Mouse (Mus musculus) lung, postnatal 0 days (tissue): ENCODE measurements around the gene Med28. TPM values are rescaled to one million over a fixed set of nuclear protein-coding genes. Genes with fewer than 3 reads are reported as not detected.

Source experiments
- ATAC-seq: fragments of 200-750 bp; cut with Nextera tagmentation; 2 replicates; pipeline ENCODE4 v1.8.0; 2017; ENCODE audit warnings: moderate library complexity
- DNase-seq: peaks from one replicate; pipeline ENCODE4 v3.0.0-alpha.2; 2016; ENCODE audit warnings: low spot score
- H3K27ac ChIP-seq: fragments of 300-500 bp; sonication (generic); 2 replicates; pipeline ENCODE4 v1.5.1; 2014; ENCODE audit warnings: antibody characterized with exemption, mild to moderate bottlenecking, low read length, mixed read lengths
- H3K27me3 ChIP-seq: fragments of 300-500 bp; sonication (generic); replicated peaks from 2 replicates; pipeline ENCODE4 v1.6.1; 2014; ENCODE audit warnings: low read length, mixed read lengths; ENCODE audit not compliant: insufficient read depth
- H3K36me3 ChIP-seq: fragments of 300-500 bp; sonication (generic); 2 replicates; pipeline ENCODE4 v1.6.1; 2014; ENCODE audit warnings: low read length, mixed read lengths; ENCODE audit not compliant: insufficient read depth
- H3K4me1 ChIP-seq: fragments of 300-500 bp; sonication (generic); 2 replicates; pipeline ENCODE4 v1.6.1; 2014; ENCODE audit warnings: antibody characterized with exemption, low read depth, low read length, mixed read lengths; ENCODE audit not compliant: insufficient read depth
- H3K4me2 ChIP-seq: fragments of 300-500 bp; sonication (generic); replicated peaks from 2 replicates; pipeline ENCODE4 v1.6.1; 2014; ENCODE audit warnings: low read depth, mild to moderate bottlenecking, low read length, moderate library complexity, mixed read lengths
- H3K4me3 ChIP-seq: fragments of 300-500 bp; sonication (generic); 2 replicates; pipeline ENCODE4 v1.5.1; 2014; ENCODE audit warnings: low read depth, low read length
- H3K9ac ChIP-seq: fragments of 300-500 bp; sonication (generic); replicated peaks from 2 replicates; pipeline ENCODE4 v1.6.1; 2014; ENCODE audit warnings: low read depth, mild to moderate bottlenecking
- H3K9me3 ChIP-seq: fragments of 300-500 bp; sonication (generic); 2 replicates; pipeline ENCODE4 v1.6.1; 2016; ENCODE audit warnings: low read length, mixed read lengths
- CTCF ChIP-seq: IDR thresholded peaks from 2 replicates; pipeline ENCODE4 v1.5.1; 2016; ENCODE audit warnings: antibody characterized with exemption, mild to moderate bottlenecking
- EP300 ChIP-seq: IDR thresholded peaks from 2 replicates; pipeline ENCODE4 v1.6.1; 2016; ENCODE audit warnings: antibody characterized with exemption, mild to moderate bottlenecking, control low read depth
- WGBS: fragments of 180-500 bp; shearing (Covaris S2); extraction: QIAGEN DNeasy Blood & Tissue Kit; methylation state at CpG from one replicate; pipeline ENCODE4 v1.1.7; 2014; 5-methylcytosine and 5-hydroxymethylcytosine counted together
- polyA plus RNA-seq: library from polyadenylated mRNA; unstranded; fragments of >200 nt; fragmentation: Nextera tagmentation; extraction: Ambion mirVana; gene quantifications from 2 replicates; pipeline ENCODE4 v1.2.1, GENCODE M21; 2015

Med28 gene
- polyA plus RNA-seq, 1 experiment from 2014 or later = 182 TPM

DNA sequence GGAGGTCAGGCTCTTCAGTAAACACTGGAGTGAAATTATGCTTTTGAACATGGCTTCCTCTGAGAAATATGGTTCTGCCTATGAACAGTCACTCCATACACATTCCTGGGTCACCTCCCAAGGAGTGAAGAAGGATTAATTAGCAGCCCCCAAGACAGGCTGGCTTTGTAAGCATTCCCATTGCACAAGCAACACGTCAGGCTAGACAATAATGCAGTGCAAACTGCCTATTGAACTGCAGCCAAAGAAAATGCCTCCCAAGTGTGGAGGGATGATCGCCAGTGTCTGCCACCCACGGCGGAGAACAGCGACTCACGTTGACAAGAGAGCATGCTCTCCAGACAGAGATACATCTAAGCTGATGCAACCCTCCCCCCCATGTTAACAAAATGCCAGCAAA, 43.7 kb upstream of the Med28 start:
- ATAC-seq = peak; percentile 56
- WGBS = 27% methylated on average over 6 of the region's 6 CpGs

GRCm38 (mm10) chr5:45477601-45478000, 42.4 kb upstream of the Med28 start:
- ATAC-seq = no peak
- TF ChIP-seq EP300 = no peak
- no peak for TF ChIP-seq CTCF
- Histone ChIP-seq H3K4me3 (no peak overlapping the region), H3K27ac (no peak overlapping the region), H3K9me3 (no peaks in the 10 kb centered on the region), H3K4me2 (no peak overlapping the region), H3K9ac (no peak overlapping the region), H3K36me3 (no peaks in the 10 kb centered on the region), H3K27me3 (no peaks in the 10 kb centered on the region), H3K4me1 (no peaks in the 10 kb centered on the region)
- DNase-seq = no peak
- 71% methylated on average over 7 of the region's 7 CpGs for WGBS

More for the DNA sequence above, 43.7 kb upstream of the Med28 start:
- no peak overlapping the region for H3K9ac ChIP-seq
- no peak overlapping the region for H3K27ac ChIP-seq
- H3K4me3 ChIP-seq = no peak overlapping the region
- no peak overlapping the region for H3K4me2 ChIP-seq
- no peaks in the 10 kb centered on the region for H3K36me3 ChIP-seq
- H3K9me3 ChIP-seq = no peaks in the 10 kb centered on the region
- no peaks in the 10 kb centered on the region for H3K27me3 ChIP-seq
- H3K4me1 ChIP-seq = no peaks in the 10 kb centered on the region
- peak; percentile 65 for DNase-seq
- TF ChIP-seq CTCF = no peak
- TF ChIP-seq EP300 = no peak

- 91% methylated on average over 1 of the region's 1 CpGs for WGBS
- Histone ChIP-seq H3K9me3 (no peaks in the 10 kb centered on the region), H3K27ac (no peak overlapping the region), H3K36me3 (no peaks in the 10 kb centered on the region), H3K4me1 (no peaks in the 10 kb centered on the region), H3K9ac (no peak overlapping the region), H3K4me2 (no peak overlapping the region), H3K4me3 (no peak overlapping the region), H3K27me3 (no peaks in the 10 kb centered on the region)
- DNase-seq = no peak
- TF ChIP-seq EP300 = no peak
- TF ChIP-seq CTCF = no peak
- no peak for ATAC-seq
Observed at GRCm38 (mm10) chr5:45480066-45480465, 40.0 kb upstream of the Med28 start.

DNA sequence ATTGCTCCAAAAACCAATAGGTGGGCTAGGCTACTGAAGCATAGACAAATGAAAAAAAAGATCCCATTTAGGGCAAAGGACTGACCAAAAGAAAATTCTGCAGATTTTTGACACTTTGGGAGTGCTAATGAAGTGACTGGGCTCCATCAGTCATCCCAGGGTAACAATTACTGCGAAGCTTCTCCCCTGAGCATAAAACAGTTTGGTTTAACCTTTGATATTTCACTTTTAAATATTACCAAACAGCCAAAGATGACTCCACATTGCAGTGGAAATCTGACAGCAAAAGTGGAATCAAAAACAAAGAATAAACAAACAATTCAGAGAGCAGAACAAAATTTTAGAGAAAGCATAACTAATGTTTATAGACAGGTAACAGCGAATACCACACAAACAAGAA, 38.9 kb upstream of the Med28 start:
- DNase-seq (no peak), ATAC-seq (no peak)
- H3K4me2 ChIP-seq = no peak overlapping the region
- no peak overlapping the region for H3K9ac ChIP-seq
- H3K36me3 ChIP-seq = no peaks in the 10 kb centered on the region
- WGBS = 82% methylated on average over 2 of the region's 2 CpGs
- TF ChIP-seq EP300 = no peak
- no peak for TF ChIP-seq CTCF
- no peaks in the 10 kb centered on the region for H3K27me3 ChIP-seq
- H3K9me3 ChIP-seq = no peaks in the 10 kb centered on the region
- H3K4me3 ChIP-seq = no peak overlapping the region
- H3K27ac ChIP-seq = no peak overlapping the region
- H3K4me1 ChIP-seq = no peaks in the 10 kb centered on the region

DNA sequence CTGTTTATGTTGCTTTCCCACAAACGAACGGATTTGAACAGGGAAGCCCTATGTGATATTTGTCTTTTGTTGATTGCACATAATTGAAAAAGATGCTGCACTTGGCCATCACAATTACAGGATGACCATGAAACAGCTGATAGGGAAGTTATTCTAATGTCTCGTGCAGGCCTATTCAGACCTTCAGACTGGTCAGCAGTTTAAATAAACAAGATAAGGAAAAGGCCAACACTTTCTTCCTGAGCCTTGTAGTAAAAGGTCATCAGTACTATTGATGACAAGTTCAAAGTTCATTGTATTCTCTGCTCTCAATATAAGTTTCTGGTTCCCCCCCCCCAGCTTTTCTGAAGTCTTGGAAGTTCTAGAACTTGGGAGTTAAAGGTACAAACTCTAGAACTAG, 37.4 kb upstream of the Med28 start:
- no peaks in the 10 kb centered on the region for H3K36me3 ChIP-seq
- H3K4me3 ChIP-seq = no peak overlapping the region
- TF ChIP-seq EP300 (0 out of 2 replicates have a peak, but pooled peaks have one; percentile 20), CTCF (no peak)
- H3K4me2 ChIP-seq = no peak overlapping the region
- DNase-seq (no peak), ATAC-seq (no peak)
- H3K9me3 ChIP-seq = no peaks in the 10 kb centered on the region
- H3K27ac ChIP-seq = no peak overlapping the region
- no peaks in the 10 kb centered on the region for H3K4me1 ChIP-seq
- 50% methylated on average over 3 of the region's 3 CpGs for WGBS
- H3K9ac ChIP-seq = no peak overlapping the region
- H3K27me3 ChIP-seq = no peaks in the 10 kb centered on the region

DNA sequence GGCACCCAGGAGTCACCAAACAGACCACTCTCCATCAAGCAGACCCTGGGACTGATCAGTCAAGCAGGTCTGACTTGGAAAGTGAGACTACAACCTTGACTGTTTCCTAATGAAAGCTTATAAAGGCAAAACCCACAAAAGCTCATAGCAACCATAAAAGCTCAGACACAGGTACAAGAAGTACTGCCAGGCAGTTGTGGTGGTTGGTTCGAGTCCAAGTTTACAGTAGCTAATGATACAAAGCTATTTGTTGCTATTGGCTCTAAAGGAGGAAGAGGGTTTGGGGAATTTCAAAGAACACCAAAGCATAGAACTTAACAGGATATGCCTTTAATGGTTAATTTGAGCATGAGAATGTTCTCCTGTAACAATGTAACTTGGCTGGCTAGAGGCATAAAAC, 36.4 kb upstream of the Med28 start:
- H3K4me1 ChIP-seq = no peaks in the 10 kb centered on the region
- TF ChIP-seq CTCF = no peak
- no peak for TF ChIP-seq EP300
- WGBS = 81% methylated on average over 1 of the region's 1 CpGs
- H3K9ac ChIP-seq = no peak overlapping the region
- H3K9me3 ChIP-seq = no peaks in the 10 kb centered on the region
- H3K36me3 ChIP-seq = no peaks in the 10 kb centered on the region
- H3K27ac ChIP-seq = no peak overlapping the region
- H3K27me3 ChIP-seq = no peaks in the 10 kb centered on the region
- H3K4me2 ChIP-seq = no peak overlapping the region
- DNase-seq = no peak
- no peak overlapping the region for H3K4me3 ChIP-seq
- ATAC-seq = no peak

DNA sequence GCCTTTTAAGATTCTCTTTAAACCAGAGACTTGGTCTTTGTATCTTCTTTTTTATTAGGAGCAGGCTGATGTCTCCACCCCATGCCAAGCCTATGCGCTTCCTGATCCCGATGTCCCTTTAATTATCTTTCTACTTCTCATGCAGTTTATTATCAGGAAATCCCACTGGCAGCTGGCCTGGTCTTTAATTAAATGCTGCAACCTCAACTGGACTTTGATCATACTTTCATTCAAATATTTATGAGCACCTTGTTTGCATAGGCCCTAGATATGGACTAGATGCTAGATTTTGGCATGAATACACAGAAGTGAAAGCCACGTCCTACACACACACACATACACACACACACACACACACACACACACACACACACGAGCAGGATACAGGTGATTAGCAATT, 28.3 kb upstream of the Med28 start:
- H3K4me2 ChIP-seq = no peak overlapping the region
- no peak overlapping the region for H3K9ac ChIP-seq
- DNase-seq = no peak
- no peaks in the 10 kb centered on the region for H3K27me3 ChIP-seq
- H3K4me1 ChIP-seq = peaks cover 4% of the 10 kb centered on the region; the same call in 1 of the 2 replicates
- no peak overlapping the region for H3K27ac ChIP-seq
- 67% methylated on average over 4 of the region's 4 CpGs for WGBS
- H3K9me3 ChIP-seq = no peaks in the 10 kb centered on the region
- no peaks in the 10 kb centered on the region for H3K36me3 ChIP-seq
- H3K4me3 ChIP-seq = no peak overlapping the region
- TF ChIP-seq EP300 = no peak
- TF ChIP-seq CTCF = no peak
- ATAC-seq = no peak
